Mouse (Mus musculus) adrenal gland, postnatal 36 days (tissue): ENCODE data around the gene Vwa1. TPM values are rescaled to one million over a fixed set of nuclear protein-coding genes. Genes with fewer than 3 reads are reported as not detected.

Experiments used
- DNase-seq, 2 experiments: peaks; one replicate each; pipeline ENCODE4 v3.0.0; 2021; ENCODE audit warnings: mixed read lengths in 1 of 2
- total RNA-seq, 2 experiments: library from RNA; stranded (reverse); gene quantifications; 2 replicates each; pipeline ENCODE4 v1.2.3; 2021

Gene Vwa1
- total RNA-seq, 2 experiments from 2014 or later, result 3.4 to 6.0 TPM

- DNase-seq, result peak; percentile 40 to 67
These were observed 6.4 kb upstream of the Vwa1 start for GRCm38 (mm10) chr4:155780895-155781294.

GRCm38 (mm10) chr4:155779498-155779897 is 5.0 kb upstream of the Vwa1 start:
- DNase-seq, result no peak

GRCm38 (mm10) chr4:155777816-155778215 is 3.3 kb upstream of the Vwa1 start:
- DNase-seq, result peak; percentile 41 to 48

- DNase-seq, result peak in 1 of 2 experiments; percentile 33
These were observed 2.3 kb upstream of the Vwa1 start for GRCm38 (mm10) chr4:155776704-155777335.

- DNase-seq, result peak; percentile 43 to 71
These were observed 1.4 kb upstream of the Vwa1 start for GRCm38 (mm10) chr4:155775855-155776254.

GRCm38 (mm10) chr4:155774971-155775740 is 658 bp upstream of the Vwa1 start:
- peak; percentile 60 to 61 for DNase-seq

- DNase-seq, result no peak
These were observed 991 bp downstream of the Vwa1 start for GRCm38 (mm10) chr4:155773335-155774078.

- DNase-seq, result no peak
These were observed 1.7 kb downstream of the Vwa1 start for GRCm38 (mm10) chr4:155772786-155773185.

GRCm38 (mm10) chr4:155771706-155772105 is 2.8 kb downstream of the Vwa1 start:
- DNase-seq, result no peak

GRCm38 (mm10) chr4:155770626-155771025 is 3.9 kb downstream of the Vwa1 start:
- DNase-seq, result no peak

- DNase-seq, result peak; percentile 94 to 95
These were observed 4.5 kb downstream of the Vwa1 start for GRCm38 (mm10) chr4:155769880-155770512.

- DNase-seq, result peak in 1 of 2 experiments; percentile 54
These were observed 5.0 kb downstream of the Vwa1 start for GRCm38 (mm10) chr4:155769496-155769879.

GRCm38 (mm10) chr4:155762357-155762756 is 12.1 kb downstream of the Vwa1 start:
- DNase-seq, result peak; percentile 60 to 61

GRCm38 (mm10) chr4:155761356-155762099 is 13.0 kb downstream of the Vwa1 start:
- peak; percentile 22 to 39 for DNase-seq

GRCm38 (mm10) chr4:155760613-155761355 is 13.7 kb downstream of the Vwa1 start, which contains the start of gene Atad3a:
Atad3a (minus strand) TSS chr4:155761093.
- peak; percentile 96 to 97 for DNase-seq

GRCm38 (mm10) chr4:155759862-155760612 is 14.5 kb downstream of the Vwa1 start:
- DNase-seq, result peak in 1 of 2 experiments; percentile 46

GRCm38 (mm10) chr4:155757011-155757410 is 17.5 kb downstream of the Vwa1 start:
- DNase-seq, result no peak

- no peak for DNase-seq
These were observed 27.7 kb downstream of the Vwa1 start for GRCm38 (mm10) chr4:155746575-155747490.

- DNase-seq, result no peak
These were observed 28.4 kb downstream of the Vwa1 start for GRCm38 (mm10) chr4:155746036-155746548.
